Mouse (Mus musculus) ovary, postnatal 14 days (tissue): ENCODE results near the gene Gm20547.
"Not testable (repeated sequence)": the region's sequence is repeated elsewhere in the genome, so short reads cannot be mapped to it uniquely, and the experiment has no call there.

ENCODE experiments used
- DNase-seq: peaks from one replicate; pipeline ENCODE4 v3.0.0; 2022; ENCODE audit warnings: low spot score

Gm20547 gene

GRCm38 (mm10) chr17:34881683-34882310 lies at the start of gene Gm20547:
Gene Gm20547, minus strand, starts transcription at chr17:34882042.
- no peak for DNase-seq

- DNase-seq: peak; percentile 96
These were observed 49.4 kb upstream of the Gm20547 start, which contains the start of gene Neu1 for GRCm38 (mm10) chr17:34931061-34931734. Gene Neu1, plus strand, starts transcription at chr17:34931253.

GRCm38 (mm10) chr17:34928841-34929240 lies 47.0 kb upstream of the Gm20547 start:
- no peak for DNase-seq

DNA sequence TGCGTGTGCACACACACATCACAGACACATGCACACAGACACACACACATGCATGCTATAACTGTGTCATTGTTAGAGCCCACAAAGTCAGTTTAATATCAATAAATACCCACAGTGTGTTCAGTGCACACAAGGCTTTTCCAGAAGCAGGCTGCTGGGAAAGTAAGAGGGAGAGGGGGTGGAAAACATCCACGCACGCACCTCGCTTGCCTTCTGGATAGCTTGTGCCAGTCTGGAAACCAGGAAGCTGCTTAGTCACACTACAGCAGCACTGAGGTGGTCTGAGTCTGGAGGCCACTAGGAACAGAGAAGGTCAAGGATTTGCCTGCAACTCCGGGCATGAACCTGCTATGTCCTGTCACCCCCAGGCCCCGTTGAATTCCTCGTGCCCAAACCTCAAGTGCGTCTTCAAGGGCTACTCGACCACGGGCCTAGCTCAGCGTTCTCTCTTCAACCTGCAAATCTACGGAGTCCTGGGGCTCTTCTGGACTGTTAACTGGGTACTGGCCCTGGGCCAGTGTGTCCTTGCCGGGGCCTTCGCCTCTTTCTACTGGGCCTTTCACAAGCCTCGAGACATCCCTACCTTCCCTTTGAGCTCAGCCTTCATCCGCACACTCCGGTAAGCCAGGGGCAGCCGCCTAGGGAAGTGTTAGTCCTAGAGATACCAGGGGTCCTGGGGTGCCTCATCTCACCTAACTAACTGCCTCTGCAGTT lies 45.6 kb upstream of the Gm20547 start:
- no peak for DNase-seq

- DNase-seq: no peak
These were observed 42.4 kb upstream of the Gm20547 start for GRCm38 (mm10) chr17:34924258-34924657.

GRCm38 (mm10) chr17:34922939-34923338 lies 41.1 kb upstream of the Gm20547 start:
- no peak for DNase-seq

DNA sequence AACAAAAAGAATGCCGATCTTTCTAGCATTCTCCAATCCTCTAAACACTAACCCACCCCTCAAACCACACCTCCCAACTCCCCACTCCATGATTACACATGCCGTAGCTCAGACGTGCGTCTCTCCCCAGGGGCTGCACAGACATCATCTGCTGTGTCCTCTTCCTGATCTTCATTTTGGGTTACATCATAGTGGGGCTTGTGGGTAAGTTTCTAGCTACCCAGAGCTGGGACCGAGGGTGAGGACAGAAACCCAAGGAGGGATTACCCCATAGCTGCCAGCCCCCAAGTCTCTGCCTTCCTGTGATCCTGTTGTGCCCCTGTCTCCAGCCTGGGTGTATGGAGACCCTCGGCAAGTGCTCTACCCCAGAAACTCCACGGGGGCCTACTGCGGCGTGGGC lies 35.3 kb upstream of the Gm20547 start:
- DNase-seq: no peak

- no peak for DNase-seq
These were observed 34.5 kb upstream of the Gm20547 start for GRCm38 (mm10) chr17:34916316-34916715.

DNA sequence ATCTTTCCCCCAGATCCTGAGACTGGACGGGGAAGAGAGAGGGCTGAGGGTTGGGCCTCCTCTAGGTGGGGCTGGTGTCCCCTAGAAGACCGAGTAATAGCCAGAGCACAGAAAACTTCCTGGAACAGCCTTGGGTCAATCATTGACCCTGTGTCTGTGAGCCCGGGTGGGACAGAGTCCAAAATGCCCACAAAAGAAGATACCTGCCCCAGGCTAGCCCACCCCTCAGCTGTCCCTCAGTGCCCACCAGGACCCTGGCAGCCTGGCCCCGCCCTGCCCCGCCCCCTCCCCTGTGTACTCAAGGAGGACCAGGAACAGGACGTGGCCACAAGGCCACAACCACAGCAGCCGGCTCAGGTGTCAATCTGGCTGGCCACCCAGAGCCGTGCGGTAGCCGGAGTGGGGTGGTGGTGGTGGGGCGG lies 33.6 kb upstream of the Gm20547 start:
- DNase-seq: no peak

DNA sequence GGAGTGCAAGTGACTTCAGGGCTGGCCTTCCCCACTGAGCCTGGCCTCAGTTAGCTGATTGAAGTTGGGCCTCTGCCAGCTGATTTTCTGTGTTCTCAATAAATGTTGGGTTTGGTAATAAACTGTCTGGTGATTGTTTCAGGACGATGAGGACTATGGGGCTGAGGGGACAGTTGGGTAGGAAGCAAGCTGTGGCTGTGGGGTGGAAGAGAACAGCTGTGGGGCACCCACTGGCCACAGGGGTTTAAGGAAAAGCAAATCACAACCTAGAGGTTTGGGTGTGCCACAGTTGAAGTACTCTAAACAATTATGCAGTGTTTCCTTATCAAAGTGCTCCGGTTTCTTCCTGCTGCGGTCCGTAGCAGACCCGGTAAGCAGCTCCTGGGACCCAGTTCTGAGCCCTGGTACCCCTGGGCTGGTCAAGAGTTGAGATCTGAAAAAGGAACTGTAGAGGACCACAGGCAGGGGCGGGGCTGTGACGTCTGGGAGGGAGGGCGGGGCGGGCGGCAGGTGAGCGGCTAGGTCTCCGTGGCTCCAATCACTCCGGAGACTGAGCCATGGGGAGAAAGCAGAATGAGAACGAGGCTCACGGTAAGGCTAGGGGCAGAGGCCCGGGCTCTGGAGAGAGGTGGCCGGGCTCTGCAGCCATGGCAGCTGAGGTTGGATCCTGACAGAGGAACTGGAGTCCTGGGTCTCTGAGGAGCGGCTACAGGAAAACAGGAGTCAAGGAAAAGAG lies 32.3 kb upstream of the Gm20547 start, which contains the start of gene Slc44a4:
Slc44a4 (plus strand) TSS at position 537 of the 736 bp plus-strand sequence.
- DNase-seq: no peak

GRCm38 (mm10) chr17:34911945-34912351 lies 30.1 kb upstream of the Gm20547 start:
- DNase-seq: peak; percentile 82

DNA sequence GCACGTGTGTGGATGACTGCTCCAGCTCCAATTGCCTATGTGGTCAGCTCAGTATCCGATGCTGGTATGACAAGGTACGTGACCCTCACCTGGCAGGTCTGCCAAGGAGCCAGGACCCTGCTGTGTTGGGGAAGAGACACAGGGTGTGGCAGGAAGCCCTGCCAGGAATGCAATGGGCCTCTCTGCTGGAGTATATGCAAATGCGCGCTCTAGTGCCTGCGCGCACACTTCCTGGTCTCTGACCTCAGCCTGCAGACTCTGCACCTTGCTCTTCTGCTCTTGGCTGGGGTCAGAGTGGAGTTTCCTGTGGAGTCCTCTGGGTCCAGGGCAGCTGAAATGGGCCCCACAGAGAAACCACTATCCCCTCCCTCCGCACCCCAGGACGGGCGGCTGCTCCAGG lies 29.1 kb upstream of the Gm20547 start:
- DNase-seq: no peak

DNA sequence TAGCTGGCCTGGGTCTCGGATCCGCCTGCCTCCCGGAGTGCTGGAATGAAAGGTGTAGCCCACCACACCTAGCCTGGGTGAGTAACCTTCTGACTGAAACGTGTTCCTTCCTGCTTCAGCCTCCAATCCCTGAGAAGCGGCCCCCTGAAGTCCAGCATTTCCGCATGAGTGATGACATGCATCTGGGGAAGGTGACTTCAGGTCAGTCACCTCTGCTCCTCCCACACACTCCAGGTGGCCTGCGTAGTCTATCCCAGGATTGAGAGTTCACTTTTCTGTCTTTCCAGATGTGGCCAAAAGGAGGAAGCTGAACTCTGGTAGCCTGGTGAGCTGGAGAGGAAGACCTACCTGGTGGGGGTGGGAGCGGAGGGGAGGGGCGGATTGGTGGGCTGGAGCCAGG lies 21.1 kb upstream of the Gm20547 start:
- no peak for DNase-seq

GRCm38 (mm10) chr17:34901948-34902347 lies 20.1 kb upstream of the Gm20547 start:
- not testable (repeated sequence) for DNase-seq

- DNase-seq: not testable (repeated sequence)
These were observed 19.0 kb upstream of the Gm20547 start for GRCm38 (mm10) chr17:34900826-34901225.

GRCm38 (mm10) chr17:34899890-34900243 lies 18.0 kb upstream of the Gm20547 start:
- DNase-seq: no peak

GRCm38 (mm10) chr17:34899053-34899889 lies 17.4 kb upstream of the Gm20547 start:
- no peak for DNase-seq

- DNase-seq: no peak
These were observed 16.8 kb upstream of the Gm20547 start for GRCm38 (mm10) chr17:34898706-34899052.

GRCm38 (mm10) chr17:34898160-34898586 lies 16.3 kb upstream of the Gm20547 start, which contains the start of the genes C2 and Ehmt2:
Gene C2, minus strand, starts transcription at chr17:34898265.
Gene Ehmt2, plus strand, starts transcription at chr17:34898469.
- DNase-seq: peak; percentile 75

DNA sequence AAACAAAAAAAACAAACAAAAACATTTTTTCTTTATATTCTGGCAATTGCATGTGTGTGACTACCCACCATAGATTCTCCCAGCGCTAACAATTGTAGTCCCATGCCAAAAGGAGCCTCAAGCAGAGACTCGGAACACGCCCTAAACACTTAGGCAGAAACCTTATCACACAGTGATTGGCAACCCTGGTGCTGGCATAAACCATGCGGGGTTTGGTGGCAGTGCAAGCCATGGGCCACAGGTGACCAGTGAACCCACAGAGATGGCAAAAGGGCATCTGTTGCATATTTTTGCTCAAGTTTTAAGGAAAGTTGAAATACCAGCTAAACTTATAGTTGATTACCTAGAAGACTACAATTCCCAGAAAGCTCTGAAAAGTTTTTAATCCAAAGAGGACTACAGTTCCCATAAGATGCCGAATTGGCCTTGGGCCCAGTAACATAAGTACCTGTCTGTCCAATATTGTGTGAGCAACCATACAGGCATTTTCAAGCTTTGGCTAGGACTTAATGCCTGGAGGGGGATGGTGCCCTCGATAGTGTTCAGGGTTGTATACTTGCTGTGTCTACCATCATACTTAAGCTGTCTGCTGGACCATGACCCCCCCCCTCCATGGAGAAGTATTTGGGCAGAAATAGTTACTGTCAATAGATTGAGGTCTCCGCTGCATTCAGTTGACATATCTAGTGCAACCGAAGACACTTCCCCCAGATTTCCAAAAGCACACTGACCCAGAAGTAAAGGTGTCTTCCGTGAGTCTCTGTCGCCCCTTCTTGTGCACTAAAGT lies 15.7 kb upstream of the Gm20547 start:
- DNase-seq: no peak
